Mouse (Mus musculus) intestine, postnatal 0 days (tissue): ENCODE results near the gene Junb. TPM values are rescaled to one million over a fixed set of nuclear protein-coding genes. Genes with fewer than 3 reads are reported as not detected.

Experiments used
- ATAC-seq: fragments of 200-750 bp; cut with Nextera tagmentation; 2 replicates; pipeline ENCODE4 v1.8.0; 2017; ENCODE audit warnings: mild to moderate bottlenecking, moderate TSS enrichment, moderate library complexity
- H3K27ac ChIP-seq: fragments of 300-500 bp; sonication (generic); 2 replicates; pipeline ENCODE4 v1.5.1; 2014; ENCODE audit warnings: mild to moderate bottlenecking, low read depth, low read length, moderate library complexity
- H3K27me3 ChIP-seq: fragments of 300-500 bp; sonication (generic); replicated peaks from 2 replicates; pipeline ENCODE4 v1.6.1; 2014; ENCODE audit warnings: low read length, mixed read lengths; ENCODE audit not compliant: control insufficient read depth, insufficient read depth
- H3K36me3 ChIP-seq: fragments of 300-500 bp; sonication (generic); 2 replicates; pipeline ENCODE4 v1.6.1; 2014; ENCODE audit warnings: mild to moderate bottlenecking, moderate library complexity; ENCODE audit not compliant: control insufficient read depth, insufficient read depth
- H3K4me1 ChIP-seq: fragments of 300-500 bp; sonication (generic); replicated peaks from 2 replicates; pipeline ENCODE4 v1.6.1; 2014; ENCODE audit warnings: antibody characterized with exemption, low read length, mixed read lengths; ENCODE audit not compliant: control insufficient read depth, insufficient read depth
- H3K4me2 ChIP-seq: fragments of 300-500 bp; sonication (generic); replicated peaks from 2 replicates; pipeline ENCODE4 v1.6.1; 2014; ENCODE audit warnings: low read depth, mild to moderate bottlenecking, moderate library complexity
- H3K4me3 ChIP-seq: fragments of 300-500 bp; sonication (generic); 2 replicates; pipeline ENCODE4 v1.5.1; 2014; ENCODE audit warnings: low read depth, low read length
- H3K9ac ChIP-seq: fragments of 300-500 bp; sonication (generic); 2 replicates; pipeline ENCODE4 v1.6.1; 2014; ENCODE audit warnings: mild to moderate bottlenecking, low read depth, low read length
- H3K9me3 ChIP-seq: fragments of 300-500 bp; sonication (generic); 2 replicates; pipeline ENCODE4 v1.6.1; 2016; ENCODE audit warnings: mixed run types; ENCODE audit not compliant: control insufficient read depth
- CTCF ChIP-seq: sonication (generic); IDR thresholded peaks from 2 replicates; pipeline ENCODE4 v1.5.1; 2016; ENCODE audit warnings: low read depth, mild to moderate bottlenecking, control low read depth, antibody characterized with exemption, moderate library complexity
- WGBS: fragments of 180-500 bp; shearing (Covaris S2); extraction: QIAGEN DNeasy Blood & Tissue Kit; methylation state at CpG from one replicate; pipeline ENCODE4 v1.1.7; 2014; 5-methylcytosine and 5-hydroxymethylcytosine counted together
- polyA plus RNA-seq: library from polyadenylated mRNA; unstranded; fragments of >200 nt; fragmentation: Nextera tagmentation; extraction: Ambion mirVana; gene quantifications from 2 replicates; pipeline ENCODE4 v1.2.1, GENCODE M21; 2015

Gene Junb
- polyA plus RNA-seq, 1 experiment from 2014 or later, result 47.6 TPM

DNA sequence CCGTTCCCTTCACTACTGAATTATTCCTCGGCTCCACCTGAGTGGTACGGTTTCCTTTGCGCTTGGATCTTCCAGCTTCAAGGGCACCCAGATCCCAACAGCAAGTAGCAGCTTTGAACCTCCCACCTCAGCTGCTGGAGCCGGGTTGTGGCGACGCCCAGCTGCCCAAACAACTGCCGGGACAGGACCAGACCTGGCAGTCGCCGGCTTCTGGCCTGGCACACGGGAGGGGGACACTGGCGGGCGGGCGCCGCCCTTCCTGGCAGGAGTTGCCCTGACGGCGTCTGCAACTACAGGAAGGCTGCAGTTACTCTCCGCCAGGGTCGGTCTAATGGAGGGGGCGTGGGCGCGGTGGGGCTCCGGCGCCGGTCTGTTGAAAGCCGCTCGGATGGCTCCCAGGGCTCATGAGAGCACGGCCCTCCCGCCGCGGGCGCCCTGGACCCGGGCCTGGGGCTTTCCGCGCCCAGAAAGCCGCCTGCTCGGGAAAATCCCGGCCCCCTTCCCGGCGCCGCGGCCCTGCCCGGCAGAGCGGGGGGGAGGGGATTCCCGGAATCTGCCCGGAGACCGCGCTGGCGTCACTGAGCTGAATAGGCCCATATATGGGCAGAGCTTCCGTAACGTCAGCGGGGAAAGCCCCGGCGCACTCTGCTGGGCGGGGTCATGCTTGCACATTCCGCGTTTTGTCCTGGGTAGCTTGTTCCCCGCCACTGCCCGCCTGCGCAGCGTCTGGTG, 2.3 kb downstream of the Junb start:
- H3K27ac ChIP-seq, result peak overlapping the region; percentile 97
- no peaks in the 10 kb centered on the region for H3K9me3 ChIP-seq
- WGBS, result 1% methylated on average over 55 of the region's 61 CpGs
- peak overlapping the region; percentile 87 for H3K9ac ChIP-seq
- H3K4me3 ChIP-seq, result peak overlapping the region; percentile 80
- peak; percentile 65 for ATAC-seq
- H3K4me2 ChIP-seq, result peak overlapping the region; percentile 96
- H3K27me3 ChIP-seq, result no peaks in the 10 kb centered on the region
- peaks cover 20% of the 10 kb centered on the region for H3K36me3 ChIP-seq
- peaks cover 18% of the 10 kb centered on the region for H3K4me1 ChIP-seq
- TF ChIP-seq CTCF, result no peak

- Histone ChIP-seq H3K27ac (peak overlapping the region; percentile 97), H3K27me3 (no peaks in the 10 kb centered on the region), H3K36me3 (peaks cover 27% of the 10 kb centered on the region), H3K4me2 (peak overlapping the region; percentile 96), H3K4me3 (peak overlapping the region; percentile 80), H3K9ac (no peak overlapping the region), H3K9me3 (no peaks in the 10 kb centered on the region), H3K4me1 (peaks cover 12% of the 10 kb centered on the region; the same call in 1 of the 2 replicates)
- peak; percentile 92 for TF ChIP-seq CTCF
- no peak for ATAC-seq
- 37% methylated on average over 7 of the region's 7 CpGs for WGBS
Observed at GRCm38 (mm10) chr8:84975434-84975833, 3.1 kb downstream of the Junb start.

GRCm38 (mm10) chr8:84974543-84975142, 3.9 kb downstream of the Junb start:
- H3K4me2 ChIP-seq, result 0 out of 2 replicates have a peak overlapping the region, but pooled peaks have one; percentile 96
- 0 out of 2 replicates have a peak, but pooled peaks cover 8% of the 10 kb centered on the region for H3K4me1 ChIP-seq
- no peak for TF ChIP-seq CTCF
- no peaks in the 10 kb centered on the region for H3K9me3 ChIP-seq
- 74% methylated on average over 8 of the region's 8 CpGs for WGBS
- no peak for ATAC-seq
- no peaks in the 10 kb centered on the region for H3K27me3 ChIP-seq
- peaks cover 27% of the 10 kb centered on the region for H3K36me3 ChIP-seq
- no peak overlapping the region for H3K4me3 ChIP-seq
- H3K27ac ChIP-seq, result no peak overlapping the region
- no peak overlapping the region for H3K9ac ChIP-seq

DNA sequence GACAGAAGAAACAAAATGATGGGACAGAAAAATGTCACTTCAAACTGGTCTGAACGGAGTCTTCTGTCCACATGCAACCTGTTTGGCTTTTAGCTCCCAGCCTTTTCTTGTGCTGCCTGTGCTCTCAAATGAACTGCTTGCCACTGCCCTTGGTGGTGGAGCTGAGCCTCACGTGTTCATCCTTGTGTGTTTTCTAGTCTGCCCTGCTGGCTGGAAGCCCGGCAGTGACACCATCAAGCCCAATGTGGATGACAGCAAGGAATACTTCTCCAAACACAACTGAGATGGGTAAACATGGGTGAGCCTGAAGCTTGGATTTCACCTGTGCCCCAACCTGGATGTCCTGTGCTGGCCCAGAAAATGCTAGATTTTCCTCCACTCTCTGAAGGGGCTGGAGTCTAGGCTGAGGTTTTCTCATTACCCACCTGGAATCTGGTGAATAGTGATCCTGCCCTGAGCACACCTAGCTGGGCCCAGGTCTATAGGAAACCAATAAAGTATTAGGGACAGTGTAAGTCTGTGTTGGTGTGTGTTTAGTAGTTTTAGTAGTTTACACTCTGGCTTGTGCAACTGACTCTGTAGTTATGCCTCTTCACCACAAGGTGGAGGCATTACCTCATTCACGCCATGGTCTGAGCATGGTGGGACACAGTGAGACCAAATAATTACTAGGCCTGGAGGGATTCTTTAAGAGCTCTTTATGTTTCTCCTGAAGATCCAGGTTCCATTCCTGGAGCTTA, 4.5 kb downstream of the Junb start:
- H3K36me3 ChIP-seq, result peaks cover 27% of the 10 kb centered on the region
- H3K9me3 ChIP-seq, result no peaks in the 10 kb centered on the region
- 0 out of 2 replicates have a peak, but pooled peaks cover 2% of the 10 kb centered on the region for H3K4me1 ChIP-seq
- H3K9ac ChIP-seq, result no peak overlapping the region
- TF ChIP-seq CTCF, result peak; percentile 96
- H3K4me2 ChIP-seq, result no peak overlapping the region
- no peak overlapping the region for H3K27ac ChIP-seq
- no peak for ATAC-seq
- WGBS, result 55% methylated on average over 4 of the region's 4 CpGs
- H3K27me3 ChIP-seq, result no peaks in the 10 kb centered on the region
- H3K4me3 ChIP-seq, result no peak overlapping the region

GRCm38 (mm10) chr8:84973079-84973478, 5.4 kb downstream of the Junb start:
- no peak overlapping the region for H3K4me2 ChIP-seq
- H3K9me3 ChIP-seq, result no peaks in the 10 kb centered on the region
- no peaks in the 10 kb centered on the region for H3K4me1 ChIP-seq
- no peak overlapping the region for H3K4me3 ChIP-seq
- ATAC-seq, result no peak
- TF ChIP-seq CTCF, result no peak
- H3K27me3 ChIP-seq, result no peaks in the 10 kb centered on the region
- H3K36me3 ChIP-seq, result peaks cover 27% of the 10 kb centered on the region
- no peak overlapping the region for H3K9ac ChIP-seq
- 79% methylated on average over 1 of the region's 1 CpGs for WGBS
- H3K27ac ChIP-seq, result no peak overlapping the region

GRCm38 (mm10) chr8:84970913-84971312, 7.6 kb downstream of the Junb start:
- Histone ChIP-seq H3K4me2 (peak overlapping the region; percentile 74; the same call in 1 of the 2 replicates), H3K27me3 (no peaks in the 10 kb centered on the region), H3K9me3 (no peaks in the 10 kb centered on the region), H3K9ac (no peak overlapping the region), H3K4me3 (no peak overlapping the region), H3K36me3 (peaks cover 27% of the 10 kb centered on the region), H3K27ac (no peak overlapping the region), H3K4me1 (0 out of 2 replicates have a peak, but pooled peaks cover 6% of the 10 kb centered on the region)
- no peak for ATAC-seq
- WGBS, result 44% methylated on average over 5 of the region's 5 CpGs
- TF ChIP-seq CTCF, result no peak
